Comparison of ENCODE assay signal across 8 mouse cellular contexts in genomic region chr1:139438373-139438772, GRCm38 (mm10). TPM values are rescaled to one million over a fixed set of nuclear protein-coding genes. Genes with fewer than 3 reads are reported as not detected.
DNase-seq lines count a peak whose midpoint lies in the region; ATAC-seq and TF ChIP-seq lines count a peak whose summit lies in the region.

No protein-coding gene starts in this region.

- H3K27ac ChIP-seq in forebrain, embryonic 11.5 days (ENCODE audit: low read depth, low read length), result no peak overlapping the region
- H3K27ac ChIP-seq in forebrain, embryonic 16.5 days (ENCODE audit: low read length), result no peak overlapping the region
- no peak overlapping the region for H3K27ac ChIP-seq in kidney, adult 2 months (ENCODE audit: insufficient read depth, low read depth, low read length)
- H3K27ac ChIP-seq in midbrain, embryonic 15.5 days, result no peak overlapping the region

- no peak overlapping the region for H3K4me2 ChIP-seq in forebrain, embryonic 11.5 days (ENCODE audit: low read depth, low read length, severe bottlenecking)
- H3K4me2 ChIP-seq in forebrain, embryonic 16.5 days (ENCODE audit: low read length), result no peak overlapping the region
- no peak overlapping the region for H3K4me2 ChIP-seq in midbrain, embryonic 15.5 days

- H3K27me3 ChIP-seq in forebrain, embryonic 11.5 days (ENCODE audit: control insufficient read depth, insufficient read depth, low read length), result no peaks in the 10 kb centered on the region
- no peaks in the 10 kb centered on the region for H3K27me3 ChIP-seq in forebrain, embryonic 16.5 days (replicated peaks; ENCODE audit: control insufficient read depth, insufficient read depth, low read length)
- no peaks in the 10 kb centered on the region for H3K27me3 ChIP-seq in kidney, adult 2 months (replicated peaks; ENCODE audit: control insufficient read depth, insufficient read depth, low read length)
- no peaks in the 10 kb centered on the region for H3K27me3 ChIP-seq in midbrain, embryonic 15.5 days (replicated peaks)

- no peak for TF ChIP-seq POLR2A in kidney, adult 2 months (IDR thresholded peaks at IDR 0.05; ENCODE audit: low read depth, low read length)

- no peak for TF ChIP-seq CTCF in kidney, adult 2 months (conservative IDR thresholded peaks at IDR 0.05; ENCODE audit: insufficient read depth, insufficient read length, low read depth, low read length)

- DNase-seq in forebrain, embryonic 11.5 days (ENCODE audit: low spot score), result no peak
- peak; percentile 74 for DNase-seq in 416B (ENCODE audit: low read depth)
- peak; percentile 57 for DNase-seq in adrenal gland, postnatal 14 days
- peak; percentile 77 for DNase-seq in kidney, adult 2 months
- no peak for DNase-seq in Muller cell, postnatal 12 days (ENCODE audit: inconsistent ontology term)
- no peak for DNase-seq in urinary bladder, adult 18-20 months (ENCODE audit: low spot score in 2 of 2)

- ATAC-seq in forebrain, embryonic 11.5 days (replicated peaks; ENCODE audit: low FRiP score), result peak; percentile 66
- no peak for ATAC-seq in forebrain, embryonic 16.5 days
- ATAC-seq in midbrain, embryonic 15.5 days (replicated peaks), result peak; percentile 78

- no peaks in the 10 kb centered on the region for H3K9me3 ChIP-seq in forebrain, embryonic 11.5 days (ENCODE audit: control insufficient read depth, low read length)
- no peaks in the 10 kb centered on the region for H3K9me3 ChIP-seq in forebrain, embryonic 16.5 days (ENCODE audit: control insufficient read depth, low read length)
- no peaks in the 10 kb centered on the region for H3K9me3 ChIP-seq in midbrain, embryonic 15.5 days

- H3K4me1 ChIP-seq in forebrain, embryonic 11.5 days (replicated peaks; ENCODE audit: control insufficient read depth, insufficient read depth, low read length), result no peaks in the 10 kb centered on the region
- H3K4me1 ChIP-seq in forebrain, embryonic 16.5 days (replicated peaks; ENCODE audit: control insufficient read depth, insufficient read depth, low read length), result no peaks in the 10 kb centered on the region
- no peaks in the 10 kb centered on the region for H3K4me1 ChIP-seq in kidney, adult 2 months (ENCODE audit: control insufficient read depth, insufficient read depth, low read length)
- H3K4me1 ChIP-seq in midbrain, embryonic 15.5 days, result no peaks in the 10 kb centered on the region

- no peak overlapping the region for H3K9ac ChIP-seq in forebrain, embryonic 11.5 days (ENCODE audit: low read length)
- H3K9ac ChIP-seq in forebrain, embryonic 16.5 days (replicated peaks; ENCODE audit: low read depth, low read length), result no peak overlapping the region
- H3K9ac ChIP-seq in midbrain, embryonic 15.5 days, result no peak overlapping the region

- H3K36me3 ChIP-seq in forebrain, embryonic 11.5 days (ENCODE audit: control insufficient read depth, insufficient read depth, low read length), result no peaks in the 10 kb centered on the region
- H3K36me3 ChIP-seq in forebrain, embryonic 16.5 days (ENCODE audit: control insufficient read depth, insufficient read depth), result peaks cover 22% of the 10 kb centered on the region
- H3K36me3 ChIP-seq in kidney, adult 2 months (ENCODE audit: control insufficient read depth, insufficient read depth, low read length), result peaks cover 5% of the 10 kb centered on the region
- peaks cover 30% of the 10 kb centered on the region for H3K36me3 ChIP-seq in midbrain, embryonic 15.5 days (replicated peaks)

- no peak overlapping the region for H3K4me3 ChIP-seq in forebrain, embryonic 11.5 days (ENCODE audit: low read depth, low read length)
- H3K4me3 ChIP-seq in forebrain, embryonic 16.5 days (replicated peaks; ENCODE audit: low read length), result no peak overlapping the region
- H3K4me3 ChIP-seq in kidney, adult 2 months (ENCODE audit: insufficient read depth, low read depth, low read length), result no peak overlapping the region
- no peak overlapping the region for H3K4me3 ChIP-seq in midbrain, embryonic 15.5 days

RNA-seq across cellular contexts. Expression of gene Aspm, which starts 16.2 kb away (rescaled TPM):
- 33.1 and 34.3 TPM in 2 replicates for polyA plus RNA-seq in forebrain, embryonic 11.5 days (2014; fragmentation: Nextera tagmentation; extraction: Ambion mirVana)
- 8.2 and 9.2 TPM in 2 replicates for polyA plus RNA-seq in forebrain, embryonic 16.5 days (2015; fragmentation: Nextera tagmentation; extraction: Ambion mirVana)
- 7.7 and 8.2 TPM in 2 replicates for total RNA-seq in adrenal gland, postnatal 14 days (2021)
- polyA plus RNA-seq in kidney, adult 2 months (2012; rRNA removed), result 0.03 and 0.23 TPM in 2 replicates
- polyA plus RNA-seq in midbrain, embryonic 15.5 days (2015; fragmentation: Nextera tagmentation; extraction: Ambion mirVana), result 2.8 TPM in 2 replicates

RNA-seq across cellular contexts. Expression of gene Zbtb41, which starts 16.3 kb away (rescaled TPM):
- 18.3 and 21.0 TPM in 2 replicates for polyA plus RNA-seq in forebrain, embryonic 11.5 days (2014; fragmentation: Nextera tagmentation; extraction: Ambion mirVana)
- polyA plus RNA-seq in forebrain, embryonic 16.5 days (2015; fragmentation: Nextera tagmentation; extraction: Ambion mirVana), result 17.3 and 21.7 TPM in 2 replicates
- total RNA-seq in adrenal gland, postnatal 14 days (2021), result 34.7 and 36.5 TPM in 2 replicates
- polyA plus RNA-seq in kidney, adult 2 months (2012; rRNA removed), result 8.0 and 8.4 TPM in 2 replicates
- polyA plus RNA-seq in midbrain, embryonic 15.5 days (2015; fragmentation: Nextera tagmentation; extraction: Ambion mirVana), result 18.3 and 18.7 TPM in 2 replicates

Comparison
In these comparisons a context has a peak if more than half of its experiments do, and no peak if none do; other contexts are left out.
1. DNase-seq: peak in 416B (single experiment), adrenal gland, postnatal 14 days (single experiment) and kidney, adult 2 months (single experiment); none in forebrain, embryonic 11.5 days (single experiment), Muller cell, postnatal 12 days (single experiment) and urinary bladder, adult 18-20 months (0 of 2).